Comparison of ENCODE assay signal across 7 mouse cellular contexts in the genomic region with DNA sequence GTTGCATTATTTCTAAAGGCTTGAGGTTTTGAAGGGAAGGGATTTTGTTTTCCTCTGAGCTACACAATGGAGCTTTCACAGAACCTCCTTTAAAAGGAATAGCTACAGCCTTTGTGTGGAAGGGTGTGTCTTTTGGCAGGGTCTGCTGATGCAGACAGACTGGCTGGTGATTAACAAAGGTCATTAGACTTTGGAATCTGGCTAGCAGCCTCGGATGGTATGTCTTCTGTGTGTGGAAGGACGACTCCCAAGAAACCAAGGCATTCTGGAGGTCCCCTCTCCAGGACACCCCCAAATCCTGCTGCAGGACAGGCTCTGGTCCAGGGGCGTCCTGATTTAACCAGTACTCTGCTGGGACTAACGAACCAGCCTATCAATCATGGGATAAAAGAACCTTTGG.
A peak's percentile ranks its signal among the peaks of the same experiment; 100 is the strongest.
DNase-seq lines count a peak whose midpoint lies in the region; ATAC-seq and TF ChIP-seq lines count a peak whose summit lies in the region.

No protein-coding gene starts in this region.

- H3K27me3 ChIP-seq in heart, postnatal 0 days (ENCODE audit: control insufficient read depth, insufficient read depth, low read length): no peaks in the 10 kb centered on the region
- no peaks in the 10 kb centered on the region for H3K27me3 ChIP-seq in midbrain, embryonic 12.5 days

- peaks cover 55% of the 10 kb centered on the region for H3K4me1 ChIP-seq in heart, postnatal 0 days (ENCODE audit: control insufficient read depth, insufficient read depth)
- H3K4me1 ChIP-seq in midbrain, embryonic 12.5 days: peaks cover 50% of the 10 kb centered on the region

- no peak for TF ChIP-seq CTCF in heart, postnatal 0 days (IDR thresholded peaks at IDR 0.05; ENCODE audit: low read depth)

- no peaks in the 10 kb centered on the region for H3K9me3 ChIP-seq in heart, postnatal 0 days (replicated peaks; ENCODE audit: control insufficient read depth, low read length)
- no peaks in the 10 kb centered on the region for H3K9me3 ChIP-seq in midbrain, embryonic 12.5 days

- WGBS in heart, postnatal 0 days: 24% methylated on average over 4 of the region's 4 CpGs
- WGBS in midbrain, embryonic 12.5 days: 11% methylated on average over 4 of the region's 4 CpGs

- H3K9ac ChIP-seq in heart, postnatal 0 days (replicated peaks; ENCODE audit: low read depth, low read length): no peak overlapping the region
- no peak overlapping the region; the same call in 1 of the 2 replicates for H3K9ac ChIP-seq in midbrain, embryonic 12.5 days (replicated peaks)

- H3K4me3 ChIP-seq in heart, postnatal 0 days (ENCODE audit: low read depth, low read length): no peak overlapping the region
- H3K4me3 ChIP-seq in midbrain, embryonic 12.5 days: 0 out of 2 replicates have a peak overlapping the region, but pooled peaks have one; percentile 4

- peak overlapping the region; percentile 44 for H3K4me2 ChIP-seq in heart, postnatal 0 days (ENCODE audit: low read depth, low read length)
- H3K4me2 ChIP-seq in midbrain, embryonic 12.5 days (replicated peaks): peak overlapping the region; percentile 34

- H3K36me3 ChIP-seq in heart, postnatal 0 days (replicated peaks; ENCODE audit: control insufficient read depth, insufficient read depth, low read length): peaks cover 27% of the 10 kb centered on the region
- peaks cover 45% of the 10 kb centered on the region for H3K36me3 ChIP-seq in midbrain, embryonic 12.5 days

- peak overlapping the region; percentile 80 for H3K27ac ChIP-seq in heart, postnatal 0 days (ENCODE audit: low read depth)
- peak overlapping the region; percentile 90 for H3K27ac ChIP-seq in midbrain, embryonic 12.5 days (replicated peaks)

- peak; percentile 85 for DNase-seq in brain, adult 2 months (ENCODE audit: low read depth, low spot score)
- DNase-seq in embryo, embryonic 9.5 days (ENCODE audit: extremely low spot score): peak; percentile 63
- peak; percentile 60 for DNase-seq in heart, postnatal 0 days (ENCODE audit: low spot score)
- DNase-seq in kidney, postnatal 4 days: peak; percentile 41 to 67
- DNase-seq in ovary, postnatal 10 days (ENCODE audit: low spot score): no peak
- DNase-seq in gastrocnemius, postnatal 25 days: no peak

- TF ChIP-seq EP300 in heart, postnatal 0 days (IDR thresholded peaks at IDR 0.05; ENCODE audit: low read depth): no peak

- peak; percentile 66 for ATAC-seq in heart, postnatal 0 days (ENCODE audit: insufficient read depth, low read depth)
- peak; percentile 67 for ATAC-seq in midbrain, embryonic 12.5 days (ENCODE audit: low FRiP score, low read depth)

Comparison
In these comparisons a context has a peak if more than half of its experiments do, and no peak if none do; other contexts are left out.
1. DNase-seq: peak in brain, adult 2 months (single experiment), embryo, embryonic 9.5 days (single experiment), heart, postnatal 0 days (single experiment) and kidney, postnatal 4 days (2 of 2); none in ovary, postnatal 10 days (single experiment) and gastrocnemius, postnatal 25 days (single experiment).